Mouse (Mus musculus) myocyte (in vitro differentiated cells): ENCODE measurements around the gene Sgpl1.

Experiments used
- MAX ChIP-seq: IDR thresholded peaks from one replicate; pipeline ENCODE4 v1.6.1; 2011; ENCODE audit warnings: low read depth, mild to moderate bottlenecking, control low read depth
- POLR2A ChIP-seq: IDR thresholded peaks from one replicate; pipeline ENCODE4 v1.6.1; 2011; ENCODE audit warnings: low read depth, mild to moderate bottlenecking, control low read depth, moderate library complexity; ENCODE audit not compliant: insufficient read length

DNA sequence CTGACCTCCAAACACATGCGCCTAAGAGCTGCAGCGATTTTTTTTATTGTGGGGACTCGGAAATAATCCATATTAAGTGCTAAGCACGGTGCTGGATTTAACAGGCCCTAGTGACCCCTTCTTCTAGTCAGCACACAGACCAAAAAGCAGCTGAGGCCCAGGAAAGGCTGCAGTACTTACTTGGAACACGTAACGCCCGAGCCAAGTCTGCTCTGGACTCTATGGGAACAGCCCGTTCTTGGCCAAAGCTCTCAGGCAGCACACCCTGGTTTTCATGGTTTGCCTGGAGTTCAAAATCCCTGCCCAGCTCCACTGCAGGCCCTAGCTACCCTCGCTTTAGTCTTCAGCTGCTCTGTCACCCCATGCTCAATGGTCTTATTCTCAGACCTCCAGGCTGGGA, 47.1 kb upstream of the Sgpl1 start:
- TF ChIP-seq MAX: no peak
- TF ChIP-seq POLR2A: no peak
